Mouse (Mus musculus) midbrain, embryonic 11.5 days (tissue): ENCODE measurements at regions not wholly inside any gene's neighbourhood (a gene's known extent, or its start where the extent isn't known, plus 50 kb on each side); places are given as distances from the start of the nearest gene placed in this dataset.

Experiments used
- ATAC-seq: fragments of 200-750 bp; cut with Nextera tagmentation; 2 replicates; pipeline ENCODE4 v1.8.0; 2017; ENCODE audit warnings: moderate TSS enrichment, moderate library complexity; ENCODE audit not compliant: low FRiP score
- DNase-seq: peaks from one replicate; pipeline ENCODE4 v3.0.0; 2015; ENCODE audit warnings: low spot score; ENCODE audit errors: missing footprints
- H3K27ac ChIP-seq: fragments of 300-500 bp; sonication (generic); 2 replicates; pipeline ENCODE4 v1.5.1; 2014; ENCODE audit warnings: low read depth, low read length
- H3K27me3 ChIP-seq: fragments of 300-500 bp; sonication (generic); 2 replicates; pipeline ENCODE4 v1.6.1; 2014; ENCODE audit warnings: mild to moderate bottlenecking, low read length, moderate library complexity, mixed read lengths; ENCODE audit not compliant: control insufficient read depth, insufficient read depth
- H3K36me3 ChIP-seq: fragments of 300-500 bp; sonication (generic); 2 replicates; pipeline ENCODE4 v1.6.1; 2014; ENCODE audit warnings: mild to moderate bottlenecking, low read length, moderate library complexity, mixed read lengths; ENCODE audit not compliant: control insufficient read depth, insufficient read depth
- H3K4me1 ChIP-seq: fragments of 300-500 bp; sonication (generic); 2 replicates; pipeline ENCODE4 v1.6.1; 2014; ENCODE audit warnings: low read length; ENCODE audit not compliant: control insufficient read depth, insufficient read depth
- H3K4me2 ChIP-seq: fragments of 300-500 bp; sonication (generic); 2 replicates; pipeline ENCODE4 v1.6.1; 2014; ENCODE audit warnings: mild to moderate bottlenecking, moderate library complexity
- H3K4me3 ChIP-seq: fragments of 300-500 bp; sonication (generic); 2 replicates; pipeline ENCODE4 v1.5.1; 2014; ENCODE audit warnings: low read depth, low read length
- H3K9ac ChIP-seq: fragments of 300-500 bp; sonication (generic); 2 replicates; pipeline ENCODE4 v1.6.1; 2014; ENCODE audit warnings: low read length
- H3K9me3 ChIP-seq: fragments of 300-500 bp; sonication (generic); 2 replicates; pipeline ENCODE4 v1.6.1; 2016; ENCODE audit warnings: low read length; ENCODE audit not compliant: control insufficient read depth
- WGBS: fragments of 180-500 bp; shearing (Covaris S2); extraction: QIAGEN DNeasy Blood & Tissue Kit; methylation state at CpG from one replicate; pipeline ENCODE4 v1.1.7; 2014; 5-methylcytosine and 5-hydroxymethylcytosine counted together

DNA sequence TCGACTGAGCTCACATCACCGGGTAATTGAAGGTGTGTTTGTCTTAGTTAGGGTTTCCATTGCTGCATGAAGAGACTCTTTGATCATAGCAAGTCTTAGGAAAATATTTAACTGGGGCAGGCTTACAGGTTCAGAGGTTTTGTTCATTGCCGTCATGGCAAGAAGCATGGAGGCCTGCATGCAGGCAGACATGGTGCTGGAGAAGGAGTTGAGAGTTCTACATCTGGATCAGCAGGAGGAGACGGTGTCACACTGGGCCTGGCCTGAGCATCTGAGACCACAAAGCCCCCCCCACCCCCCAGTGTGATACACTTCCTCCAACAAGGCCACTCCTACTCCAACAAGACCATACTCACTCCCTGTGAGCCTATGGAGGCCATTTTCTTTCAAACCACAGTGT is 61.3 kb upstream of the Cyp1b1 start:
- WGBS = 87% methylated on average over 4 of the region's 4 CpGs
- Histone ChIP-seq H3K4me3 (no peak overlapping the region), H3K27me3 (no peaks in the 10 kb centered on the region), H3K4me2 (no peak overlapping the region), H3K9me3 (peaks cover 5% of the 10 kb centered on the region; the same call in 1 of the 2 replicates), H3K4me1 (no peaks in the 10 kb centered on the region), H3K27ac (no peak overlapping the region), H3K36me3 (no peaks in the 10 kb centered on the region), H3K9ac (no peak overlapping the region)
- DNase-seq (no peak), ATAC-seq (no peak)

GRCm38 (mm10) chr17:79775216-79775615 is 60.4 kb upstream of the Cyp1b1 start:
- WGBS = 62% methylated on average over 6 of the region's 6 CpGs
- Histone ChIP-seq H3K9me3 (no peaks in the 10 kb centered on the region; the same call in 1 of the 2 replicates), H3K4me2 (no peak overlapping the region), H3K36me3 (no peaks in the 10 kb centered on the region), H3K27me3 (no peaks in the 10 kb centered on the region), H3K4me3 (no peak overlapping the region), H3K4me1 (no peaks in the 10 kb centered on the region), H3K27ac (no peak overlapping the region), H3K9ac (no peak overlapping the region)
- ATAC-seq = 0 out of 2 replicates have a peak, but pooled peaks have one; percentile 27
- DNase-seq = no peak

DNA sequence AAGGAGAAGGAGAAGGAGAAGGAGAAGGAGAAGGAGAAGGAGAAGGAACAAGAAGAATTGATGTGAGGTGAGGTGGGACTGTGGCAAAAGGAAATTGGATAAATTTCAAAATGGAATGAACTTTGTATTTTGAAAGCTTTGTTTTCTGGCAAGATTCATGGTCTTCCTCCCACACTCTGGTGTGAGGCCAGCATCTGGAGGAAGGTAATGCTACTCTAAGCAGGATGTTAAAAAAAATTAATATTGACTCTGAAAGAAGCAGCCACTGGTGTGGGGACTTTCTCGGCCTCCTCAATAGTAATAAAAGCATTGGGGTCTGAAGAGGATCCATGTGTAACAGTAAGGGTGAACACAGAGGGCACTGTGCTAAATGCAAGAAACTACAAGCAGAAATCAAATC is 59.4 kb upstream of the Cyp1b1 start:
- no peak overlapping the region for H3K27ac ChIP-seq
- H3K4me3 ChIP-seq = no peak overlapping the region
- H3K9me3 ChIP-seq = no peaks in the 10 kb centered on the region
- H3K4me2 ChIP-seq = no peak overlapping the region
- ATAC-seq (no peak), DNase-seq (no peak)
- H3K27me3 ChIP-seq = no peaks in the 10 kb centered on the region
- H3K36me3 ChIP-seq = no peaks in the 10 kb centered on the region
- H3K9ac ChIP-seq = no peak overlapping the region
- 79% methylated on average over 1 of the region's 1 CpGs for whole genome bisulfite sequencing
- H3K4me1 ChIP-seq = no peaks in the 10 kb centered on the region

DNA sequence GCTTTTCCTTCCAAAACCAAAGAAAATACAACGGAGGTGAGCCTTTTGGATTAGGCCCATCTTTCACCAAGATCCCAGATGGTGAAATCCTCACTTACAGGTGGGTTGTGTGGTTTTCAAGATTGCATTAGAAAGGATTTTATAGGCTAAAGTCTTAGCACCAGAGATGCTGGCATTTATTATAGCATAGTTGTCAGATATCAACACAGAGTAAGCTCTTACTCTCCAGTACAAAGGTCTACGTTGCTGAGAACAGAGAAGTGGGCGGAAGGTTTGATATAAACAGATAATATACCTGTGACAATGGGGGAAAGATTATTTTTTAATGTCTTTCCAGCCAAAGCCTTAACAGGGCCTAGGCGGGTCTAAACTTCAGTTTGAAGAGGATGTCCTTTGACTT is 57.4 kb upstream of the Cyp1b1 start:
- ATAC-seq (no peak), DNase-seq (no peak)
- WGBS = 65% methylated on average over 4 of the region's 4 CpGs
- Histone ChIP-seq H3K4me2 (no peak overlapping the region), H3K4me1 (no peaks in the 10 kb centered on the region), H3K27ac (no peak overlapping the region), H3K36me3 (no peaks in the 10 kb centered on the region), H3K9me3 (no peaks in the 10 kb centered on the region), H3K4me3 (no peak overlapping the region), H3K9ac (no peak overlapping the region), H3K27me3 (no peaks in the 10 kb centered on the region)

DNA sequence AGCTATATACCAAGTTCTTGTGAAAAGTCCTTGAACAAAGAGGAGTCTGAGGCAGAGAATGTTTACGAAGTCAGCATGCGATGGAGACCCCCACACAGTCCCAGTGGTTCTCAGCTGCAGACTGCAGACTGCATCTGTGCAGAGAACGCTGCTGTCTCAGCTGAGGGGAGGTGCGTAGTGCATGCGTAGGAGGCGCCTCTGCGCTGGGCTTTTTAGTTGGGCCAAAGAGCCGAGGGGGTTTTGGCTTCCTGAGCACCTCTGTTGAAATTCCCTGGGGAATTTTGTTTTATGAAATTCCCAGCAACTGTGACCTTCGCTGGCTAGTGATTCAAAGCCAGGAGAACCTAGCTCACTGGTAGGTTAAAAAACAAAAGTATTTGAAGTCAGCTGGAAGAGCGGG is 56.9 kb upstream of the Cyp1b1 start:
- Histone ChIP-seq H3K27ac (no peak overlapping the region), H3K4me1 (no peaks in the 10 kb centered on the region), H3K4me2 (no peak overlapping the region), H3K4me3 (no peak overlapping the region), H3K9ac (no peak overlapping the region), H3K27me3 (no peaks in the 10 kb centered on the region), H3K9me3 (no peaks in the 10 kb centered on the region), H3K36me3 (no peaks in the 10 kb centered on the region)
- WGBS = 12% methylated on average over 10 of the region's 10 CpGs
- no peak for DNase-seq
- no peak for ATAC-seq

GRCm38 (mm10) chr17:79770911-79771310 is 56.0 kb upstream of the Cyp1b1 start:
- 85% methylated on average over 7 of the region's 7 CpGs for WGBS
- H3K9me3 ChIP-seq = no peaks in the 10 kb centered on the region
- ATAC-seq (no peak), DNase-seq (no peak)
- H3K4me2 ChIP-seq = no peak overlapping the region
- H3K27ac ChIP-seq = no peak overlapping the region
- H3K36me3 ChIP-seq = no peaks in the 10 kb centered on the region
- H3K4me3 ChIP-seq = no peak overlapping the region
- H3K27me3 ChIP-seq = no peaks in the 10 kb centered on the region
- H3K4me1 ChIP-seq = no peaks in the 10 kb centered on the region
- H3K9ac ChIP-seq = no peak overlapping the region

DNA sequence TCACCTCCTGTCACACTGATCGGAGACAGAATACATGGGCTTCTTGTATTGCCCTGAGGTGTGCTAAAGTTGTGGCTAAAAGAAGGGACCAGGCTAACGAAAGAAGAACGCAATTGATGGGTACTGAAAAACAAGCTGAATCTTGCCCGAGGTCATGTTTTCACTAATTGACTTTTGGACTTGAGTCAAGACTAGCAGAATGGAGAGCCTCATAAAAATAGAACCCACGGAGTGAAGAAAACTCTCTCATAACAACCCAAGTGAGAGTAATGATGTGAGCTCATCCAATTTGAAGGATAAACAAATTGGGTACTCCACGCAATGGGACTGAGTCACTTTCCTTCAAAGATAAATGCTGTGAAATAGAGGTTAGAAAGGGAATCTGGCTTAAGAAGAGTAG is 55.0 kb upstream of the Cyp1b1 start:
- DNase-seq = no peak

GRCm38 (mm10) chr17:79768080-79768479 is 53.2 kb upstream of the Cyp1b1 start:
- no peaks in the 10 kb centered on the region for H3K9me3 ChIP-seq
- H3K4me1 ChIP-seq = no peaks in the 10 kb centered on the region
- H3K4me2 ChIP-seq = no peak overlapping the region
- no peaks in the 10 kb centered on the region for H3K27me3 ChIP-seq
- H3K4me3 ChIP-seq = no peak overlapping the region
- 89% methylated on average over 2 of the region's 2 CpGs for WGBS
- no peak overlapping the region for H3K27ac ChIP-seq
- H3K9ac ChIP-seq = no peak overlapping the region
- H3K36me3 ChIP-seq = no peaks in the 10 kb centered on the region
- DNase-seq (no peak), ATAC-seq (no peak)

More for the DNA sequence above, 55.0 kb upstream of the Cyp1b1 start:
- Histone ChIP-seq H3K4me1 (no peaks in the 10 kb centered on the region), H3K27ac (no peak overlapping the region), H3K4me2 (no peak overlapping the region), H3K9me3 (no peaks in the 10 kb centered on the region), H3K27me3 (no peaks in the 10 kb centered on the region), H3K9ac (no peak overlapping the region), H3K4me3 (no peak overlapping the region), H3K36me3 (no peaks in the 10 kb centered on the region)
- 91% methylated on average over 6 of the region's 6 CpGs for WGBS
- ATAC-seq = no peak

DNA sequence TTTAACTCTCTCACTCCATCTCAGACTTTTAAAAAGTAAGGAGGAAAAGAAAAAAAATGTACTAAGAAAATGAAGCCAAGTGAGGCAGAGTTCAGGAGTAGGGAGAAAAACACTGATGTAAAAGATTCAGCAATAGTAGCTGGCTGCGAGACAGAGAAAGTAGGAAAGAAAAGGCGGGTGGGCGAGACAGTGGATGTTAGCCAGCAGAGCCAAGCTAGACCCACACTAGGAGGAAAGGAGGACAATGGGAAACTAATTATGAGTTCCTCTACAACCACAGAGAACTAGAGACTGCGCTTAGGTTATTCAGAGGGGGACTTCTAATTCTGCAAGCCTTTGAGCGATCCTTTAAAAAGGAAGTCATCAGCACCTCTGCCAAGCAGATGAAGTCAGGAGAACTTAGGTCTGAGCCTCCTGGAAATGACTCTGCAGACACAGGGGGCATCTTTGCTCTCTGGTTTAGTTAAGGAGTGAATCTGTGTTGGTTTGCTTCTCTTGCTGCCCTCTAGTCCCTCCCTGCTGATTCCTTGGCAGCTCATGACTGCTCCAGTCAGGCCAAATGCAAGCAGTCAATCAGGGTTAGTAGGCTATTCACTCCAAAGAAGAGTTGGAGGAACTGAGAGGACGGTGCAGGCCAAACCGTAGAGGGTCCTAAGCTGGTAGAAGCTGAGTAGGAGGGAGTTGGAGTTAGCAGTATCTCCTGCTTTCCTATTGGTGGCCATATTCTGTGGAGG is 50.4 kb upstream of the Cyp1b1 start:
- Histone ChIP-seq H3K4me3 (no peak overlapping the region), H3K4me1 (no peaks in the 10 kb centered on the region), H3K9me3 (no peaks in the 10 kb centered on the region), H3K4me2 (no peak overlapping the region), H3K27ac (no peak overlapping the region), H3K27me3 (no peaks in the 10 kb centered on the region), H3K9ac (no peak overlapping the region), H3K36me3 (no peaks in the 10 kb centered on the region)
- whole genome bisulfite sequencing = 91% methylated on average over 7 of the region's 7 CpGs
- no peak for ATAC-seq
- peak; percentile 12 for DNase-seq
